Mouse (Mus musculus): ENCODE measurements around the gene Atg10. TPM values are rescaled to one million over a fixed set of nuclear protein-coding genes. Genes with fewer than 3 reads are reported as not detected.

Atg10 gene
- polyA plus RNA-seq, 1 experiment from 2014 or later, result 4.7 TPM

DNA sequence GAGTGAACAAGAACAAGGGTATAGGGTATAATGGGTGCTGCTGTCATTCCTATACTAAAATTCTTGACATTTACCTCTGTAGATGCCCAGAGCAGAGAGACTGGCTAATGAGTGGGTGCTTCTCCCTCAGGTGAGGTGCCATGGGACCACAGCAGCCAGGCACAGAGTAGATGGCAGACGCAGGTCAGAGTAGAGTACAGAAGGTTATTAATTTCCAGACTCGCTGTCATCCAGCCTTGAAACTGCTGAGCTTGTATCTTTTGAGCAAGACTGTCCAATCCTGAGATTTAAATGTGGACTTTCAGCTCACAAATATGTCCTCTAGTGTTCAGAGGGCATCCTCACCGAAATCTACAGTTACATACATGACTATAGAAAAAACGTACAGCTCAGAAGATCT is 128.9 kb downstream of the Atg10 start:
- ATAC-seq, result no peak
- Histone ChIP-seq H3K4me1 (0 out of 2 replicates have a peak, but pooled peaks cover 6% of the 10 kb centered on the region), H3K4me2 (no peak overlapping the region), H3K9ac (no peak overlapping the region), H3K9me3 (replicated peaks) (no peaks in the 10 kb centered on the region), H3K27ac (no peak overlapping the region), H3K27me3 (replicated peaks) (no peaks in the 10 kb centered on the region), H3K4me3 (no peak overlapping the region), H3K36me3 (no peaks in the 10 kb centered on the region)
- 69% methylated on average over 4 of the region's 4 CpGs for WGBS (ENCODE audit: insufficient replicate concordance)

DNA sequence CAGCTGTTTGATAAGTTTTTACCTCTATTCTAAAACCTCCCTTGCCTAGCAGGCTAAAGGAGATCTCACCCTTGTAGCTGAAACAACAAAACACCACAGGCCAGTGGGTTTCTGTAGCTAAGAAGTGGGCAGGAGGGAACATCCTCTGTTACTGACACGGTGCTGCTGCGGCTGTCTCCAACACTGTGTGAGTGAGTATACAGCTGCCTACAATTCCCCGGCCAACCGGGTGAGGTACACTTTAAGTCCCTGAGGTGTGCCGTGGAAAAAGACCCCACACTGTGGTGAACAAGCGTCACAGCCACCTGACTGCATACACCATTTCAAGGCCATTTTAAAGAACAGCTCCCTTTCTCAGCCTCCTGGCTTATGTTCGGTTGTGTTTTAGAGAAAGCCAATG is 129.6 kb downstream of the Atg10 start:
- WGBS (ENCODE audit: insufficient replicate concordance), result 39% methylated on average over 7 of the region's 7 CpGs
- Histone ChIP-seq H3K4me2 (no peak overlapping the region), H3K27me3 (replicated peaks) (no peaks in the 10 kb centered on the region), H3K36me3 (no peaks in the 10 kb centered on the region), H3K9ac (no peak overlapping the region), H3K4me1 (0 out of 2 replicates have a peak, but pooled peaks cover 11% of the 10 kb centered on the region), H3K27ac (no peak overlapping the region), H3K9me3 (replicated peaks) (no peaks in the 10 kb centered on the region), H3K4me3 (no peak overlapping the region)
- ATAC-seq, result no peak

DNA sequence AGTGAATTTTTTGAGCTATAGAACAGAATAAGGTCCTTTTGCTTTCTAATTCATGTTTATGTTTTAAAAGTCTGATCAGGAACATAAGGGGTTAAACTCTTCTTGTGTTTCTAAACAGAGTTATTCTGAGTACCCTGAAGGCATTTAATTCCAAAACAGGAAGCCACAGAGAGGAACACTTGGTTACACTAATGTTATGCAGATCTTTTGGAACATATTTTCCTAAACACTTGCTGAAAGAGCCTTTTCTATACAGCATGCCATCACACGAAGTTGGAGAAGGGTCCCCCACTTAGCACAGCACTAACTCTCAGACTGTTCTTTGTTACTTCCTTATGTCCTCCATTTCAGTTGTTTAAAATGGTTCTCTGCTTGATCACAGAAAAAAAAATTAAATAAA is 130.2 kb downstream of the Atg10 start:
- Histone ChIP-seq H3K4me2 (no peak overlapping the region), H3K4me1 (0 out of 2 replicates have a peak, but pooled peaks cover 11% of the 10 kb centered on the region), H3K27me3 (replicated peaks) (no peaks in the 10 kb centered on the region), H3K9me3 (replicated peaks) (no peaks in the 10 kb centered on the region), H3K27ac (no peak overlapping the region), H3K36me3 (no peaks in the 10 kb centered on the region), H3K4me3 (no peak overlapping the region), H3K9ac (no peak overlapping the region)
- no peak for ATAC-seq
- 14% methylated on average over 1 of the region's 1 CpGs for WGBS (ENCODE audit: insufficient replicate concordance)

DNA sequence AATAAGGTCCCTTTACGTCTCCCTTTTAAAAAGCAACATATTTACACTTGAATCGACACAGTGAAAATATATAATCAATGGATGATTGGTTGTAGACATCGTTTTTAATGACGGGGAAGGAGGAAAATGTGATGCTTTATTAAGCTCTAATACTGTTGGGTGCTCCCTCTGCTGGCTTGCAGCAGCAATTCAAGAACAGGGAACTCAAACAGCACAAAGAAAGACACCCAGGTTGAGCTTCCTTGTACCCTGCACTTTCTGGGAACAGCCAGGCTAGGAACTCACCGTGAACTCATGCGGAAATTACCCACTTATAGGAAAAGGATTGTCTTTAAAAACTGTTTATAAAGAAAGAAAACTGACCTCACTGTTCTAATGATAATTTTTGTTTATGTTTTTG is 130.6 kb downstream of the Atg10 start:
- no peaks in the 10 kb centered on the region for H3K27me3 ChIP-seq (replicated peaks)
- no peaks in the 10 kb centered on the region for H3K9me3 ChIP-seq (replicated peaks)
- WGBS (ENCODE audit: insufficient replicate concordance), result 20% methylated on average over 6 of the region's 6 CpGs
- no peak for ATAC-seq
- no peak overlapping the region for H3K4me3 ChIP-seq
- H3K9ac ChIP-seq, result no peak overlapping the region
- H3K36me3 ChIP-seq, result no peaks in the 10 kb centered on the region
- no peak overlapping the region for H3K4me2 ChIP-seq
- 0 out of 2 replicates have a peak, but pooled peaks cover 11% of the 10 kb centered on the region for H3K4me1 ChIP-seq
- H3K27ac ChIP-seq, result no peak overlapping the region

DNA sequence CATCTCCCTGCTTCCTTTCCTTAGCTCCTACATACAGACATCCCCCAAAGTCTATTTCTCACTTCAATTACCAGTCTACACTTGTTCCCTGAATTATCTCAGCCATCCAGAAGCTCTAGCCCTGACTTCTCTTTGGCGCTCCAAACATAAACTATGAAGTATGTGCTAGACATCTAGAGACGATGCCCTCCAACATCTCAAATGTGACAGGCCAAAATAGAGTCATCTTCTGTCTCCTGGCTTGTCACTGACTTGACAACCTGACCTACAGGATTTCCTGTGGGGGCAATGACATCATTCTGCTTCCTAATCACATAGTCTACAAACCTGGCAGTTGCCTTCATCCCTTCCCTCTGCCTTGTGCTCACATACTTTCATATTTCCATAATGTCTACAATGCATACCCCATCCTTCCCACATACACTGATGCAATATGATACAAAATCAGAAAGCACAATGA is 132.0 kb downstream of the Atg10 start:
- H3K9ac ChIP-seq, result no peak overlapping the region
- no peak overlapping the region for H3K27ac ChIP-seq
- H3K36me3 ChIP-seq, result no peaks in the 10 kb centered on the region
- WGBS (ENCODE audit: insufficient replicate concordance), result 32% methylated on average over 2 of the region's 2 CpGs
- no peak overlapping the region for H3K4me2 ChIP-seq
- no peak for ATAC-seq
- H3K27me3 ChIP-seq (replicated peaks), result no peaks in the 10 kb centered on the region
- H3K4me3 ChIP-seq, result no peak overlapping the region
- 0 out of 2 replicates have a peak, but pooled peaks cover 11% of the 10 kb centered on the region for H3K4me1 ChIP-seq
- H3K9me3 ChIP-seq (replicated peaks), result no peaks in the 10 kb centered on the region

DNA sequence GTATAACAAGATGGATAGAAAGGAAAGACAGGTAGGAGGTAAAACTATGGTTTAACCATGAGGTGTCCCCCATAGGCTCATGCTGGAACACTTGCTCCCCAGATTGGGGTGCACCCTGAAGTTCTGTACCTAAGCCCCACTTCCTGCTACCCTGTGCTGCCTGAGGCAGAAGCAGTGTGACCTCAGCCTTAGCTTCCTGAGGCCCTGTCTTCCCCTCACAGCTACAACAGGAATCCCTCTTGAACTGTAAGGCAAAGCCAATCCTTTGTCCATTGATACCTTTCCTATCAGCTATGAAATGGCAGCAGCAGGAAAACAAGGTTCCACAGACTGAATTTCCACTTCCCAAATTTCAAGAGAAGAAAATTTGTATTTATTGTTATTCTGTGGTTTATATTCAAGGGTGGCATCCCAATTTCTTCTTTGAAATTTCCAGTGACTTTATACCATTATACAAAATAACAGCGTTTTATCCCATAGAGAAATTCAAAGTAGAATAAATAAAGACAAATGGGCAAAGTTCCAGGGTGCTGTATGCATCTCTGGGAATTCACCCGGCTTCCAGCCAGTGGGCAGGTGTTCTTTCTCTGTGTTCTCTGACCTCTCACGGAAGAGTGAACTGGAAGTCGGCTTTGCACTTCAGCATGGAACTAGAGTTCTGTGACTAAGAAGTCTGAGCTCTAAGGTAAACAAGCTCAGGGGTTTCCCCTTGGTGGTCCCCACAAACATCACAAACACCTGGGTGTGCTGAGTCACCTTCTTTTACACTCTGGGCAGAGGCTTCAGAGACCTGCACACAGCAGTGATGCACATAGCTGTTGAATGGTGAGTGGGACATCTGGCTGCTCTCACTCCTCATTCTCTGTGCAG is 132.7 kb downstream of the Atg10 start:
- Histone ChIP-seq H3K4me2 (no peak overlapping the region), H3K36me3 (no peaks in the 10 kb centered on the region), H3K9me3 (replicated peaks) (no peaks in the 10 kb centered on the region), H3K27ac (no peak overlapping the region), H3K27me3 (replicated peaks) (no peaks in the 10 kb centered on the region), H3K4me3 (no peak overlapping the region), H3K9ac (no peak overlapping the region), H3K4me1 (0 out of 2 replicates have a peak, but pooled peaks cover 11% of the 10 kb centered on the region)
- 63% methylated on average over 4 of the region's 4 CpGs for WGBS (ENCODE audit: insufficient replicate concordance)
- ATAC-seq, result no peak; the same call in 1 of the 2 replicates

DNA sequence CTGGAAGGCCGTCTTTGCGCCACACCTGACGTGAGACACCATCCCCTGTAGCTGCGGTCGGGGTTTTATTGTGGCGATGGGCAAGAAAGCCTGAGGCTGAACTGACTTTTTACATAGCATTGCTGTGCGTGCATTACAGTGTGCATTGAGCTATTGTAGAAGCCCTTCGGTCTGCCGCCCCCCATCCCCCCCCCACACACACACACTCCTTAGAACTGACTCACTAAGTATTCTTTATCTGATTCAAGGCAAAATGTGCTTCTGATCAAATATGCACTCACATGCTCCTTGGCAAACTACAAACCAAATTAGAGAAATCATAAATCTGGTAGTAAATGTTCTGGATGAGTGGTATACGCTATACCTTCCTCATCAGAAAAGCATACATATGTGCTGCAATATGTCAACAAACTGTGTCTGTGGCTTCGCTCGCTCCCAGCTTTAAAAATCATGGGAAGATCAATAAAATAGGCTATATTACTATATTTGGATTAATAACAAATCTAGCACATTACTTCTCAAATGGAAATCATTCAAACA is 137.3 kb downstream of the Atg10 start:
- H3K27ac ChIP-seq, result no peak overlapping the region
- no peak overlapping the region for H3K4me3 ChIP-seq
- 82% methylated on average over 12 of the region's 12 CpGs for WGBS (ENCODE audit: insufficient replicate concordance)

DNA sequence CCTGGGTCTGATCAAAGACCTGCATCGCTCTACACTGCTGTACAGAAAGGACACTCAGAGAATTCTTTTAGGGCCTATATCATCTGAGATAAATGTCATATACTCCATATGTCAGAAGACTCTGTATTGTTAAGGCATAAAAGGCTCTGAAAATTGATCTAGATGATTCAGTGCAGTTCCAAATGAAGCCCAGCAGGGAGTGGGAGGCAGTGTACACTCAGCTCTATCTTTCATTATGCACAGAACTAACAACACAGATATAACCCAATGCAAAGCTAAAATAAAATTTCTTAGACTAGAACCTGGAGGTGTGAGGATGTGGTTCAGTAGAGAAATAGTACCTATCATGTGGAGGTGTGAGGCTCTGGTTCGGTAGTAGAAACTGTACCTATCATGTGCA is 151.4 kb downstream of the Atg10 start:
- 78% methylated on average over 2 of the region's 2 CpGs for WGBS (ENCODE audit: insufficient replicate concordance)
- Histone ChIP-seq H3K4me2 (no peak overlapping the region), H3K4me3 (no peak overlapping the region), H3K4me1 (no peaks in the 10 kb centered on the region), H3K27me3 (replicated peaks) (no peaks in the 10 kb centered on the region), H3K36me3 (no peaks in the 10 kb centered on the region), H3K27ac (no peak overlapping the region), H3K9me3 (replicated peaks) (no peaks in the 10 kb centered on the region), H3K9ac (no peak overlapping the region)
- no peak for ATAC-seq

More for the DNA sequence above, 137.3 kb downstream of the Atg10 start:
- H3K36me3 ChIP-seq, result no peaks in the 10 kb centered on the region
- ATAC-seq, result no peak
- H3K9ac ChIP-seq, result no peak overlapping the region
- no peak overlapping the region for H3K4me2 ChIP-seq
- no peaks in the 10 kb centered on the region for H3K27me3 ChIP-seq (replicated peaks)
- 0 out of 2 replicates have a peak, but pooled peaks cover 7% of the 10 kb centered on the region for H3K4me1 ChIP-seq
- no peaks in the 10 kb centered on the region for H3K9me3 ChIP-seq (replicated peaks)

DNA sequence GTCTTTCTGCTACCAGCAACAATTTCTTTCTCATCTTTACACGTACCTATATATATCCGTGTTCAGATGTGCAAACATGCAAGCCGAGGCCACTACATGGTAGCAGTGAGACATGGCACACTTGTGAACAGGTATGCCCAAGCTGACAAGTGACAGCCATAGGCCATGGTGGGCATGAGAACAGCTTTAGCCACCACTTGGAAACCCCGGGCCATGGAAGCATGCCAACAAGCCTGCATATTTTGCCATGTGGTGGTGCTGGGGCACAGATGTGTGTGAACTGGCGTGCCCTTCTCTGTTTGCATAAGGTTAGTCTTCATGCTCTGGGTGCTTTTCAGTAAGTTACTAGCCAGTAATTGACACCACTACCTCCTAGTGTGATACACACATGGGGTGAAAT is 162.9 kb downstream of the Atg10 start:
- no peaks in the 10 kb centered on the region for H3K4me1 ChIP-seq
- no peak overlapping the region for H3K4me2 ChIP-seq
- H3K9me3 ChIP-seq (replicated peaks), result no peaks in the 10 kb centered on the region
- no peak for ATAC-seq
- no peak overlapping the region for H3K27ac ChIP-seq
- no peaks in the 10 kb centered on the region for H3K36me3 ChIP-seq
- no peak overlapping the region for H3K4me3 ChIP-seq
- H3K27me3 ChIP-seq (replicated peaks), result no peaks in the 10 kb centered on the region
- WGBS (ENCODE audit: insufficient replicate concordance), result 79% methylated on average over 5 of the region's 5 CpGs
- no peak overlapping the region for H3K9ac ChIP-seq

DNA sequence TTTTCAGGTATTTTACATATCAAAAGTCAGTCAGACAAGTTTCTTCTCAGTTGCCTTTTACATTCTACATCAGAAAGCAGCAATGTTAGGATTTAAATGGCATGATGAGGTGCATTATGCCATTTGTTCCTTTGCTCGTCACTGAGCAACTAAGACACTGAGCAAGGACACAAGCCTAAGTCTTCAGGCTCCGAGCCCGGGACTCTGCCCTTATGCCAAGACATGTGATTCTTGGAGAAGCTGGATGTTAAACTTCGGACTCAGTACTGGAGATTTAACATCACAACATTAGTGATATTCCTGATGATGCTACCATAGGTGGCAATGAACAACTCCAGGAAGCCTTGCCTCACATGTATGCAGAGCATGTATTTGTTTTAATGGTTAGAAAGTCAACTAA is 175.6 kb downstream of the Atg10 start:
- WGBS (ENCODE audit: insufficient replicate concordance), result 75% methylated on average over 4 of the region's 4 CpGs

DNA sequence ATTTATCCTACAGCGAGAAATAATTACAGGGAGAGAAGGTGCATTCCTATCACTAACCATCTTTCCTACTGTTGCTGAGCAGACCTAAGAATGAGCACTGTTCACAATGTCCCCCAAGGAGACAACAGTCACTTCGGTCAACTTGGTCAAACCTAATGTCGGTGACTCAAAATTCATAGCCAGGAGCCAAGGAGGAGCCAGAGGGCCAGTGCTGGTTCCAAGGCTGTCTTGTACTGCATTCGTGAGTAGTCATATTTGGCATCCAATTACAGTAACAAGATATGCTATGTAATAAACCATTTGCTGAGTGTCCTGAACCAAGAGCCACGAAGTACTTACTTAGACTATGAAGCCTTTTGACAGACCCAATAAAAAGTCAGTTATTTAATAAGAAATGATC is 176.9 kb downstream of the Atg10 start:
- no peaks in the 10 kb centered on the region for H3K36me3 ChIP-seq
- no peak overlapping the region for H3K27ac ChIP-seq
- 74% methylated on average over 5 of the region's 5 CpGs for WGBS (ENCODE audit: insufficient replicate concordance)
- H3K4me2 ChIP-seq, result no peak overlapping the region
- no peaks in the 10 kb centered on the region for H3K9me3 ChIP-seq (replicated peaks)
- no peaks in the 10 kb centered on the region for H3K27me3 ChIP-seq (replicated peaks)
- no peak for ATAC-seq
- no peak overlapping the region for H3K4me3 ChIP-seq
- no peak overlapping the region for H3K9ac ChIP-seq
- no peaks in the 10 kb centered on the region for H3K4me1 ChIP-seq

More for the DNA sequence above, 175.6 kb downstream of the Atg10 start:
- Histone ChIP-seq H3K9me3 (replicated peaks) (no peaks in the 10 kb centered on the region), H3K9ac (no peak overlapping the region), H3K4me3 (no peak overlapping the region), H3K4me2 (no peak overlapping the region), H3K4me1 (no peaks in the 10 kb centered on the region), H3K27ac (no peak overlapping the region), H3K27me3 (replicated peaks) (no peaks in the 10 kb centered on the region), H3K36me3 (no peaks in the 10 kb centered on the region)
- ATAC-seq, result no peak

DNA sequence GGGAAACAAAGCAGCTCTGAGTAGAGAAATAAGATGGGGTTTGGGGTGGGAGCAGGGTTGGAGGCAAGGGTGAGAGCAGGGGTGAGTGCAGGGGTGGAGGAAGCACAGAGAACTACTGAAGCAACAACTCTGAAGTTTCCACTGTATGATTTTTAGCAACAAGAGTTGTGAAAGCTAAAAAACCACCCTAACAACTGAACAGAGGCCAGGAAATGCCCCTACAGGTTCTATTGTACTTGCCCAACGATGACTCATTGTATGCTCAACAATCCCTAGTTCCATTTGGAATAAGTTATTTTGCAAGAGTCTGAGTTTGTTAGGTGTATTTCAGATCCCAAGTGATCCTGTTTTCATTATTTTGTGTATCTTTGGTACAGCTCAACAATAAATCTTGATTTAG is 182.5 kb downstream of the Atg10 start:
- no peak overlapping the region for H3K4me3 ChIP-seq

More for the DNA sequence above, 182.5 kb downstream of the Atg10 start:
- Histone ChIP-seq H3K4me1 (no peaks in the 10 kb centered on the region), H3K4me2 (no peak overlapping the region), H3K9me3 (replicated peaks) (no peaks in the 10 kb centered on the region), H3K27ac (no peak overlapping the region), H3K36me3 (no peaks in the 10 kb centered on the region), H3K27me3 (replicated peaks) (no peaks in the 10 kb centered on the region), H3K9ac (no peak overlapping the region)
- no peak for ATAC-seq
- 74% methylated on average over 1 of the region's 1 CpGs for WGBS (ENCODE audit: insufficient replicate concordance)
